Mouse (Mus musculus) kidney, adult 9 months (tissue): ENCODE results near the gene Wdr89.

Experiments
- DNase-seq: peaks from one replicate; pipeline ENCODE4 v3.0.0; 2022

The Wdr89 gene

GRCm38 (mm10) chr12:75612711-75613110 is 56.6 kb downstream of the Wdr89 start:
- no peak for DNase-seq

GRCm38 (mm10) chr12:75599490-75599889 is 69.8 kb downstream of the Wdr89 start:
- DNase-seq, result peak; percentile 84

GRCm38 (mm10) chr12:75598988-75599387 is 70.3 kb downstream of the Wdr89 start:
- DNase-seq, result no peak

GRCm38 (mm10) chr12:75597707-75598106 is 71.6 kb downstream of the Wdr89 start:
- no peak for DNase-seq

GRCm38 (mm10) chr12:75596154-75597002 is 73.0 kb downstream of the Wdr89 start, which contains the start of gene Ppp2r5e:
Gene Ppp2r5e (minus strand): TSS chr12:75596245.
- peak; percentile 99 for DNase-seq

GRCm38 (mm10) chr12:75595291-75596153 is 73.8 kb downstream of the Wdr89 start:
- DNase-seq, result peak; percentile 35

- no peak for DNase-seq
Observed at GRCm38 (mm10) chr12:75594404-75594803, 74.9 kb downstream of the Wdr89 start.

- DNase-seq, result no peak
Observed at GRCm38 (mm10) chr12:75593817-75594216, 75.5 kb downstream of the Wdr89 start.

- no peak for DNase-seq
Observed at GRCm38 (mm10) chr12:75587501-75587900, 81.8 kb downstream of the Wdr89 start.

- DNase-seq, result no peak
Observed at GRCm38 (mm10) chr12:75583776-75584175, 85.6 kb downstream of the Wdr89 start.
